Mouse (Mus musculus) CH12.LX (cell line): ENCODE data around the gene Dydc1. TPM values are rescaled to one million over a fixed set of nuclear protein-coding genes. Genes with fewer than 3 reads are reported as not detected.

Experiments used
- DNase-seq: peaks from one replicate; pipeline ENCODE4 v3.0.0-alpha.2; 2013; ENCODE audit errors: extremely low read depth
- H3K27ac ChIP-seq: 2 replicates; pipeline ENCODE4 v1.5.1; 2012; ENCODE audit warnings: low read depth, mild to moderate bottlenecking, control low read depth, moderate library complexity; ENCODE audit not compliant: insufficient read depth
- H3K27me3 ChIP-seq: replicated peaks from 2 replicates; pipeline ENCODE3; 2012; ENCODE audit warnings: inconsistent platforms
- H3K36me3 ChIP-seq, 2 experiments: replicated peaks in 1 of 2; 2 replicates each; pipeline versions ENCODE3 to v1.6.1; 2012; ENCODE audit warnings: inconsistent platforms in 1 of 2, low read length in 1 of 2, mild to moderate bottlenecking in 1 of 2, mixed read lengths in 1 of 2, moderate library complexity in 1 of 2; ENCODE audit not compliant: control insufficient read depth in 1 of 2, insufficient read depth in 1 of 2
- H3K4me1 ChIP-seq, 2 experiments: 2 replicates each; pipeline ENCODE4 v1.6.1; 2012; ENCODE audit warnings: inconsistent platforms in 1 of 2, moderate library complexity in 1 of 2; ENCODE audit not compliant: insufficient read depth in 2 of 2, control insufficient read depth in 1 of 2
- H3K4me2 ChIP-seq: 2 replicates; pipeline ENCODE4 v1.6.1; 2012; ENCODE audit warnings: low read depth, mild to moderate bottlenecking, control low read depth; ENCODE audit not compliant: poor library complexity, insufficient read depth, severe bottlenecking
- H3K4me3 ChIP-seq, 3 experiments: fragments of 150-350 bp in 1 of 3; sonication (generic) in 1 of 3; replicated peaks in 1 of 3; 2 replicates each; pipeline versions ENCODE3 to v1.5.1; 2011 to 2012; ENCODE audit warnings: low read depth in 2 of 3, low read length in 2 of 3, mild to moderate bottlenecking in 2 of 3, moderate library complexity in 2 of 3, control low read depth in 1 of 3, improper control_type of control experiment in 1 of 3, inconsistent platforms in 1 of 3, mixed read lengths in 1 of 3; ENCODE audit not compliant: poor library complexity in 1 of 3
- H3K79me2 ChIP-seq: replicated peaks from 2 replicates; pipeline ENCODE4 v1.6.1; 2012; ENCODE audit warnings: mild to moderate bottlenecking, moderate library complexity; ENCODE audit not compliant: control insufficient read depth, poor library complexity, insufficient read depth, severe bottlenecking; ENCODE audit errors: extremely low read depth
- H3K9ac ChIP-seq: 2 replicates; pipeline ENCODE4 v1.6.1; 2012; ENCODE audit warnings: low read depth, mild to moderate bottlenecking, control low read depth, moderate library complexity; ENCODE audit not compliant: insufficient read depth
- H3K9me3 ChIP-seq: replicated peaks from 2 replicates; pipeline ENCODE3; 2012; ENCODE audit warnings: low read length, inconsistent platforms, mixed read lengths
- CTCF ChIP-seq, 2 experiments: IDR thresholded peaks in 1 of 2; conservative IDR thresholded peaks in 1 of 2; 2 replicates each; pipeline ENCODE4 v1.5.1; 2011 to 2012; ENCODE audit warnings: low read depth in 2 of 2, low read length in 2 of 2, improper control_type of control experiment in 1 of 2, inconsistent platforms in 1 of 2, mild to moderate bottlenecking in 1 of 2, moderate library complexity in 1 of 2
- E2F4 ChIP-seq: IDR thresholded peaks from 2 replicates; pipeline ENCODE4 v1.6.1; 2011; ENCODE audit warnings: low read depth, low read length, improper control_type of control experiment; ENCODE audit not compliant: insufficient replicate concordance
- EP300 ChIP-seq: IDR thresholded peaks from 2 replicates; pipeline ENCODE4 v1.6.1; 2011; ENCODE audit warnings: low read length, improper control_type of control experiment
- JUN ChIP-seq: IDR thresholded peaks from 2 replicates; pipeline ENCODE4 v1.6.1; 2011; ENCODE audit warnings: low read depth, mild to moderate bottlenecking, low read length, improper control_type of control experiment, moderate library complexity; ENCODE audit not compliant: insufficient read depth
- JUND ChIP-seq: conservative IDR thresholded peaks from 2 replicates; pipeline ENCODE4 v1.6.1; 2011; ENCODE audit warnings: low read depth, low read length, improper control_type of control experiment
- MAFK ChIP-seq: IDR thresholded peaks from 2 replicates; pipeline ENCODE4 v1.6.1; 2011; ENCODE audit warnings: low read length, improper control_type of control experiment; ENCODE audit not compliant: insufficient replicate concordance
- MAZ ChIP-seq: IDR thresholded peaks from 2 replicates; pipeline ENCODE4 v1.6.1; 2012; ENCODE audit warnings: low read depth, mild to moderate bottlenecking, inconsistent platforms, low read length, improper control_type of control experiment, moderate library complexity
- MXI1 ChIP-seq: IDR thresholded peaks from 2 replicates; pipeline ENCODE4 v1.6.1; 2011; ENCODE audit warnings: mild to moderate bottlenecking, low read depth, low read length, improper control_type of control experiment
- NELFE ChIP-seq: IDR thresholded peaks from 2 replicates; pipeline ENCODE4 v1.6.1; 2011; ENCODE audit warnings: low read depth, low read length, improper control_type of control experiment
- POLR2A ChIP-seq: IDR thresholded peaks from 2 replicates; pipeline ENCODE4 v1.6.1; 2011; ENCODE audit warnings: low read depth, mild to moderate bottlenecking, improper control_type of control experiment, low read length
- POLR2AphosphoS2 ChIP-seq: IDR thresholded peaks from 2 replicates; pipeline ENCODE4 v1.6.1; 2011; ENCODE audit warnings: low read depth, low read length, improper control_type of control experiment
- RAD21 ChIP-seq: IDR thresholded peaks from 2 replicates; pipeline ENCODE4 v1.6.1; 2011; ENCODE audit warnings: low read depth, mild to moderate bottlenecking, low read length, improper control_type of control experiment, moderate library complexity
- SMC3 ChIP-seq: IDR thresholded peaks from 2 replicates; pipeline ENCODE4 v1.6.1; 2011; ENCODE audit warnings: low read depth, low read length, improper control_type of control experiment
- ZNF384 ChIP-seq: IDR thresholded peaks from 2 replicates; pipeline ENCODE4 v1.6.1; 2012; ENCODE audit warnings: low read depth, low read length, improper control_type of control experiment, inconsistent platforms
- dilution Hi-C: fragments of 300-500 bp; cut with MboI; formaldehyde crosslinking; loops from 2 replicates; pipeline ENCODE4 v1.14.3; 2020; ENCODE audit warnings: low sequenced_read_pairs; ENCODE audit not compliant: extremely low pct_unique_long_range_greater_than_20kb, extremely low pct_ligation_motif_present
- in situ Hi-C: fragments of 300-500 bp; cut with MboI; formaldehyde crosslinking; loops from 3 replicates; pipeline ENCODE4 v1.14.3; 2019; ENCODE audit warnings: low sequenced_read_pairs, low pct_ligation_motif_present, low pct_unique_long_range_greater_than_20kb, mixed read lengths
- polyA plus RNA-seq: library from polyadenylated mRNA; unstranded; fragments of >175 nt; gene quantifications from 2 replicates; pipeline ENCODE4 v1.2.1, GENCODE M21; 2012; ENCODE audit warnings: low read depth; ENCODE audit not compliant: insufficient read length
- total RNA-seq, 2 experiments: library from RNA; depleted of rRNA; stranded (reverse); fragments of 300-350 nt in 1 of 2; fragments of >200 nt in 1 of 2; gene quantifications; 2 replicates each; pipeline ENCODE4 v1.2.3; 2012 to 2014

The Dydc1 gene
- total and polyA plus RNA-seq, 3 experiments, result not detected

GRCm38 (mm10) chr14:41035146-41035798 lies 37.4 kb upstream of the Dydc1 start:
- peak overlapping the region; percentile 50; the same call in 1 of the 2 replicates for H3K4me2 ChIP-seq
- no peaks in the 10 kb centered on the region for H3K79me2 ChIP-seq
- no peak overlapping the region for H3K27ac ChIP-seq
- H3K4me1 ChIP-seq, result peaks cover 2 to 25% of the 10 kb centered on the region in 2 experiments; a peak in 3 of 4 replicates
- H3K27me3 ChIP-seq, result peaks cover 4% of the 10 kb centered on the region
- dilution Hi-C loops, result no loop called here
- no peaks in the 10 kb centered on the region for H3K36me3 ChIP-seq
- no peaks in the 10 kb centered on the region for H3K9me3 ChIP-seq
- no peak overlapping the region for H3K9ac ChIP-seq
- DNase-seq, result peak; percentile 72
- no peak overlapping the region for H3K4me3 ChIP-seq
- in situ Hi-C loops, result loop anchor here (10.0 kb wide), 1 partner anchor 120 kb away; no protein-coding TSS in a partner anchor
- TF ChIP-seq CTCF (conservative IDR thresholded peaks at IDR 0.05 in 1 of 2, IDR thresholded peaks at IDR 0.05 in 1 of 2; ENCODE audit: low read depth in 2 of 2, low read length in 2 of 2) (peak; percentile 84 to 88), RAD21 (peak; percentile 70), JUND (no peak), SMC3 (peak; percentile 77), NELFE (no peak)

DNA sequence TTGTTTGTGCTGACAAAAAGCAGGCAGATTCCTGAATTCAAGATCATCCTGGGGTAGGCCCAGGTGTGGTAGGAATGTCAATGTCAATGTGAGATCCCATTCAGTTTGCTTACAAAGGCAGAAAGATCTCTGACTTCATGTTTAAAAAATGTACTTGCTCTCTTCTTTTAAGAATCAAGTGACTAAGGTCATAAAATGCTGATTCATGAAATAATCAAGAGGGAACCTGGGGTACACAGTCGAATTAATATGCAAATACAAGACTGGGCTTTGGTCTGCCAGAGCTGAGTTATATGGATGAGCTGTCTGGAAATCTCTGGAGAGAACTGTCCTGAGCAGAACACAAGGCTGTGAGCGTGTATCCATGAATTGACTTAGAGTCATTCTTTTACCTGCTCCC lies 25.3 kb upstream of the Dydc1 start:
- in situ Hi-C loops, result no loop called here
- H3K4me3 ChIP-seq, result no peak overlapping the region
- no peak for DNase-seq
- H3K79me2 ChIP-seq, result no peaks in the 10 kb centered on the region
- H3K9me3 ChIP-seq, result no peaks in the 10 kb centered on the region
- H3K4me1 ChIP-seq, result peaks cover 3 to 7% of the 10 kb centered on the region in 2 experiments; a peak in 1 of 4 replicates
- no peak overlapping the region for H3K4me2 ChIP-seq
- H3K27ac ChIP-seq, result no peak overlapping the region
- TF ChIP-seq POLR2A (no peak), MAFK (peak; percentile 67; the same call in 1 of the 2 replicates), CTCF (conservative IDR thresholded peaks at IDR 0.05 in 1 of 2, IDR thresholded peaks at IDR 0.05 in 1 of 2; ENCODE audit: low read depth in 2 of 2, low read length in 2 of 2) (no peak), POLR2AphosphoS2 (no peak), ZNF384 (no peak)
- dilution Hi-C loops, result no loop called here
- peaks cover 2% of the 10 kb centered on the region for H3K27me3 ChIP-seq
- H3K36me3 ChIP-seq, result no peaks in the 10 kb centered on the region
- no peak overlapping the region for H3K9ac ChIP-seq

DNA sequence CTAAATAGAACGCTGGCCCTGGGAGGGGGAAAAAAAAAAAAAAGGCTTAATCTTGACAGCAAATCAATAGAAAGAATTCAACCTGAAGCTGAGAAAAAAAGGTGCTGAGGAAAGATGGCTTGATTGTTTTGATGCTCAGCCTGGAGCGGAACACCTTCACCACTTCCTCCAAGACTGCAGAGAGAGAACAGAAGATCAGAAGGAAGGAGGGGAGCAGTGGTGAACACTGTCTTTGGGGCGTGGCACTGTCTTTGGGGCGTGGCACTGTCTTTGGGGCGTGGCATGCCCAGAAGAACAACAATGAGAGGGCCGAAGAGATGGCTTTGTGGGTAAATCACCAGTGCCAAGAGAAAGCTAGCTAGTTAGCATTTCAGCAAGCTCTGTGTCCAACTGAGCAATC lies 22.2 kb upstream of the Dydc1 start:
- Histone ChIP-seq H3K4me3 (no peak overlapping the region), H3K9me3 (no peaks in the 10 kb centered on the region), H3K9ac (no peak overlapping the region), H3K27me3 (peaks cover 6% of the 10 kb centered on the region), H3K36me3 (no peaks in the 10 kb centered on the region), H3K79me2 (no peaks in the 10 kb centered on the region), H3K27ac (no peak overlapping the region), H3K4me1 (peaks cover 3 to 14% of the 10 kb centered on the region in 2 experiments; a peak in 1 of 4 replicates), H3K4me2 (no peak overlapping the region)
- DNase-seq, result peak; percentile 27
- in situ Hi-C loops, result no loop called here
- TF ChIP-seq CTCF (conservative IDR thresholded peaks at IDR 0.05 in 1 of 2, IDR thresholded peaks at IDR 0.05 in 1 of 2; ENCODE audit: low read depth in 2 of 2, low read length in 2 of 2), result no peak
- TF ChIP-seq EP300, result no peak
- TF ChIP-seq JUN, result no peak
- TF ChIP-seq MXI1, result no peak
- no peak for TF ChIP-seq MAFK
- no peak for TF ChIP-seq MAZ
- TF ChIP-seq E2F4, result no peak
- TF ChIP-seq ZNF384, result 0 out of 2 replicates have a peak, but pooled peaks have one; percentile 17
- dilution Hi-C loops, result no loop called here
